Mouse (Mus musculus) thymus, postnatal 14 days (tissue): ENCODE results near the gene Olfr110.
"Not testable (repeated sequence)": the region's sequence is repeated elsewhere in the genome, so short reads cannot be mapped to it uniquely, and the experiment has no call there.

Experiments used
- DNase-seq: peaks from one replicate; pipeline ENCODE4 v3.0.0; 2021

Gene Olfr110

DNA sequence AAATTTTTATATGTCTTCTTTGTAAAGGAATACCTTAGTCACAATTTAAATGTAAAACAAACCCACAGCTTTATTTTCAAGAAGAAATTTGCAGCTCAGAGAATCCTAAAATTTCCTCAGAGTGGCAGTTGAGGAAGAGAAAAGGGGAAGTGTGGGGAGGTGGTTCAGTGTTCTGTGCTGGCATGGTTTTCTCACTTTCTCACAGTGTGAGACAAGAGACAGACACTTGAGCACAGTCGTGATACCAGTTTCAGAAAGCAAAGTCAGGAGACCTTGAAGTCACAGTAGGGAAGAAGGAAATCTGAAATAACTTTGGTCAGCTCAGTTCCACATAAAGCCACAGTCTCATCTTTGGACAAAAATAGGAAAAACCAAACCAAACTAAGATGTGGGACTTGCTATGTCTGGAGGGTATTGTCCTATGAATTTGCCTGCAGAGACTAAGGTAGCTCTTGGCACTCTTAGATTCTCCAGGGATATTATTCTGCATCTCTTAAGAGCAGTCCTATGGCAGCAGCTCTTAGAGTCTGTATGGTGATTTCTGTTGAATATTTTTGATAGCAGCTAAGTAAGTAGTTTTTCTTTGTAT, at the start of gene Olfr110:
Gene Olfr110 (plus strand): TSS at position 539 of the 589 bp plus-strand sequence.
- no peak for DNase-seq

DNA sequence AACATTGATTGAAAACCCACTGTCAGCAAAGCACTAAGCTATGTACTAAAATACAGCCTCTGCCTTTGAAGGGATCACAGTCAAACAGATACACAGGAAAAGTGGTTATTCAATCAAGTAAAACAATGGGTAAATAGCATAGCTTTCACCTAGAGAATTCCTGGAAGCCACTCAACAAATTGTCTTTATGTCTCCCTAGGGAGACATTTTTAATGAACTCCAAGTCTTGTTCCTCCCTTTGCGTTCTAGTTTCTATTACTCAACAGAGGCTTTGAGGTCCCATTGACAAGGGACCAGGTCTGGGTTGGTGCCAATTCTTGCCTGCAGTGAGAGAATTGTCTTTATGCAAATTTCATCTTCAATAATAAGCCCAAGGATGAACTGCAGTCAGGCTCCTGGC, 47.1 kb upstream of the Olfr110 start, which contains the start of gene Olfr108:
Gene Olfr108 (plus strand): TSS at position 301 of the 400 bp plus-strand sequence.
- no peak for DNase-seq

DNA sequence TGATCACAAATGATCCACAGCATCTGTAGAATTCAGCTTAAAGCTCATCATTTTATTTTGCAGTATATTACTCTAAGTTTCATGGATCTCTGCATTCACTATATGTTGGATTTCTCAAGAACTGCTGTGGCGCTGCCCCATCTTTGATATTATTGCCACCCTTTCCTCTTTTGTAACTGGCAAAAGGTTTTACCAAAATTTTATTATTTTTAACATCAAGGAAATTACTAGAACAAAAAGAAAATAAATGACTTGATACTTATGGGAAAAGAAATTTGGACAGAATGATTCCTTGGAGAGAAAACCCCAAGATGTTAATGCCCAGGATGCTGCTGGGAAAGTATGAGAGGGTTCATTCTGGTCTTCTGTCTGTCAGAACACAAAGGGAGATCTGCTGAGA, 33.7 kb upstream of the Olfr110 start, which contains the start of gene Olfr109:
Gene Olfr109 (plus strand): TSS at position 301 of the 400 bp plus-strand sequence.
- no peak for DNase-seq

DNA sequence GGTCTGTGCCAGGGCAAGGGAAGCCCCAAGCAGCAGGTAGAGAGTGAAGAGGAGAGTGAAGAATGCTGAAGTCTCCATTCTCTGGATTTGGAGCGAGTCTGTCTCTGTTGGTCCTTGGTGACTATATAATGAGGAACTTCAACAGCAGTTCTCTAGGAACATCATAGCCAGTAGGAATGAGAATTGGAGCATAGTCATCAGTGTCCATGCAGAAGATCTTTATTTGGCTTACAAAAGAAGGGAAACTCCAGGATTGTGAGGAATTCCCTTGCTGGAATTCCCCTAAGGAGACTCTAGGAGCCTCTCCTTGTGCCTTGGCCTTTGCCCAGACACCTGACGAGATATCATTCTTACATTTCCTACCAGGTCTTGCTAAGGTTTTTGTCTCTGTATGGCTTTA, 8.8 kb upstream of the Olfr110 start, which contains the start of gene H2-M2:
Gene H2-M2 (minus strand): TSS at position 101 of the 400 bp plus-strand sequence.
- DNase-seq: no peak

DNA sequence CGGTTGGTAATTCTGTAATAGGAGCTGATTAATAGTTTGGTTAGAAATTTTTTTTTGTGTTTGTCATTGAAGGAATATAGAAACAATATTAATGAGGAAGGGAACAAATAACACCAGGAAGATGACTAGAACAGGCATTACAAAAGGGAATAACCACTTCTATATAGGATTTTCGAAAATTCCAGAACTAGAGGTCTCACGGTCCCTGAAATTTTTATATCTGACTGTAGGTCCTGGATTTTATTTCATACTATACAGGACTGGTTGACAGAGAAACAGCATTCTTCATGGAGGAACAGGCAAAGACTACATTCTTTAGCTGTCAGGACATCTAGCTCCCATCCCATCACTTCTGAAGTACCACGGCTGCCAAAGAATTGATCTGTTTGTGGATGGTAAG, 15.5 kb downstream of the Olfr110 start, which contains the start of gene Olfr111:
Gene Olfr111 (plus strand): TSS at position 301 of the 400 bp plus-strand sequence.
- no peak for DNase-seq

DNA sequence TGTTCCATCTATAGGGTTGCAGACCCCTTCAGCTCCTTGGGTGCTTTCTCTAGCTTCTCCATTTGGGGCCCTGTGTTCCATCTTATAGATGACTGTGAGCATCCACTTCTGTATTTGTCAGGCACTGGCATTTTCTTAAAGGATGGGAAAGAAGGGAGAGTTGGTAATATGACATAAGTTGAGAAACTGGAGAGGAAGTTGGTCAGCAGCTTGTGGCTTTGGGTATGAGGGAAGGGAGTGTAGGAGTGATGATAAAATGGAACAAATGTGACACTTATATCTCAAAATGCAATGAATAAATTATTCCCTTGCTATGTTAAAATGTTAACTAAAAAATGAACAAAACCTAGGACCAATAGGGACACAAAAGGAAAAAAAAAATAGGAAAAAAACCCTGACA, 32.3 kb downstream of the Olfr110 start:
- DNase-seq: not testable (repeated sequence)

DNA sequence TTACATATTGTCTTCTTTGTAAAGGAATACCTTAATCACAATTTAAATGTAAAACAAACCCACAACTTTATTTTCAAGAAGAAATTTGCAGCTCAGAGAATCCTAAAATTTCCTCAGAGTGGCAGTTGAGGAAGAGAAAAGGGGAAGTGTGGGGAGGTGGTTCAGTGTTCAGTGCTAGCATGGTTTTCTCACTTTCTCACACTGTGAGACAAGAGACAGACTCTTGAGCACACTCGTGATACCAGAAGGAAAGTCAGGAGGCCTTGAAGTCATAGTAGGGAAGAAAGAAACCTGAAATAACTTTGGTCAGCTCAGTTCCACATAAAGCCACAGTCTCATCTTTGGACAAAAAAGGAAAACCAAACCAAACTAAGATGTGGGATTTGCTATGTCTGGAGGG, 33.2 kb downstream of the Olfr110 start:
- not testable (repeated sequence) for DNase-seq

DNA sequence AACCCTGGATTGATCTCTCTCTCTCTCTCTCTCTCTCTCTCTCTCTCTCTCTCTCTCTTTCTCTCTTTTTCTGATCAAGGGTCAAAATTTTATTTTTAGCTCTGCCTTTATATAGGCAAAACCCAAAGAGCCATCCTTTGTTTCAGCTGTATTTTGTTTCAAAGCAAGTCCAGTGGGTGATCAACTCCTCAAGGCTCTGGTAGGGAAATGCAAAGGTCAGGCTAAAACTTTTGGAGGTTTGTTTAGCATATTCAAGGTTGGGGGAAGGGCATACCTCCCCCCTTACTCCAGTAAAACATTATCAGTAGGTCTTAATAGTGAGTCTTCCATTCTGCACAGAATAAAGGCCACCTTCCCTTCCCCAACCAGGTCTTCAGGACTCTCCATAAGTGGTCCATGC, 42.9 kb downstream of the Olfr110 start:
- DNase-seq: no peak

DNA sequence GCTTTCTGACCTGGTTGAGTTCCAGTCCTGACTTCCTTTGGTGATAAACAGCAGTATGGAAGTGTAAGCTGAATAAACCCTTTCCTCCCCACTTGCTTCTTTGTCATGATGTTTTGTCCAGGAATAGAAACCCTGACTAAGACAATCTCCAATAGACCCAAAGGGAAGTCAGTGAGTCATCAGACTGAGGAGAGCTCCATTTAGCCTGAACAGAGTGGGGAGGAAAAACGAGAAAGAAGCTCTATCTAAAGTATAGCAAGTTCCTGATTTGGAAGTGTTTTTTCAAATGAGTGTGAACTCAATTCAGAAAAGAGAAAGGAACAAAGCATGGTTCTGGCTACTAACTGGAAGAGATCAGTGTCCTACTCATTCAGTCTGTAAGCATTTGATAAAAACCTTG, 46.1 kb downstream of the Olfr110 start:
- DNase-seq: not testable (repeated sequence)

DNA sequence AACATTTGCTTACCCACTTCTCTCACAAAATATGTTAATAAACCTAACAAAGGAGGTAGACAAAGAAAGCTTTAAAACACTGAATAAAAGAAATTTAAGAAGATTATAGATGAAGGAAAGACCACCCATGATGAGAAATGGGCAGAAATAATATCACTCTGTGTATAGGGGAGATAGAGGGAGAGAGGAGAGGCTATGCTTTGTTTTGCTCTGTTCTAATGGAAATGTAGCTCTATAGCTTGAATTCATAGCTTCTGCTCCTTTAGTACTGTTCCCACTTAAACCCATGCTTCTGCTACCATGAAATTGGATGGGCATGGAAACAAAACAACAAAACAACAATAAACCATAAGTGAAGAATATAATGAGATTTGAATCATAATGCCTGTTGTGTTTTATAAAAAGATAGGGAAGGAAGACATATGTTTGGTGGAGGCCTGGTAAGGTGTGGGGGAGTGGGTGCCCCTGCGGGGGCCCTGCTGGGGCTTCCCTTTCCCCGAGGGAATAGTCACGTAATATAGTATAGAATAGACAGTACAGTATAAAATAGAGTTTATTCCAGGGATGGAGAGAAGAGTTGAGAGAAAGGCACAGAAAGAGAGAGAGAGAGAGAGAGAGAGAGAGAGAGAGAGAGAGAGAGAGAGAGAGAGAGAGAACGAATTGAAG, 49.3 kb downstream of the Olfr110 start:
- no peak for DNase-seq

DNA sequence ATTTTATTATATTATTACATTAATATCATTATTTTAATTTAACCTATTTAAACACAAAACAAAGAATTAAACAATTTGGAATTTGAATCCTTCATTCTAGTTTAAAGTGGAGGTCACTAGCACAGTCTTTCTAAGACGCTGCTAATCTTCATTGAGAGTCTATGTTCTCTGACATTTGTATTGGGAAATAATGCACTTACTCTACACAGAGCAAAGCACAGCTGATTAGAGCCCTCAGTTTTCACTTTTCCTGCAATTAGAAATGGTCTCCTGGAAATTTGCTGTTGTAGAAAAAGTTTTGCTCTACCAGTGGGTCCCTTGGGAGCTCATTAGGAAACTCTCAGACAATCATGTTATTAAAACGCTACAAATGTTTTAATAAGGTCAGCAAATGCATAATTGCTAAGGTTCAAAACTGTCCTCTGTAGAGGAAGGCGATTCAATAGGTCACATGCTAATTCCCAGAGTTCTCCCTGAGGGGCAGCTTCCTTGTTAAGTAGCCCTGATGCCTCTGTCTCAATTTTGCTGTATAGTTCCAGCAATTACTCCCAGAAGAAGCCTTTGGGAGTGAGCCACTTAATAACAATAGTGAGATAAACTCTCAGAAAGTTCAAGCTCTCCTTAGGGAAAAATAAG, 51.6 kb downstream of the Olfr110 start:
- DNase-seq: no peak
